Mouse (Mus musculus): Measurements from ENCODE around the gene Dync1i1.

GRCm38 (mm10) chr6:5723986-5724385 lies 1.5 kb upstream of the Dync1i1 start:
- no peak for TF ChIP-seq CTCF (IDR thresholded peaks at IDR 0.05; ENCODE audit: low read depth)
- TF ChIP-seq EP300 (IDR thresholded peaks at IDR 0.05; ENCODE audit: low read depth) = no peak
